Mouse (Mus musculus) erythroblast, embryonic 14.5 days (primary cell): ENCODE results near the gene Peg3.

Source experiments
- GATA1 ChIP-seq: IDR thresholded peaks from 2 replicates; pipeline ENCODE4 v1.6.1; 2012; ENCODE audit warnings: low read length, inconsistent platforms, mixed read lengths
- TAL1 ChIP-seq: IDR thresholded peaks from 3 replicates; pipeline ENCODE4 v1.6.1; 2012; ENCODE audit warnings: low read length, inconsistent platforms, mixed read lengths

GRCm38 (mm10) chr7:6663430-6663829 lies 66.8 kb downstream of the Peg3 start:
- TF ChIP-seq GATA1 (no peak), TAL1 (no peak)
